Mouse (Mus musculus) MEL (cell line): Measurements from ENCODE around the gene Gm36028. TPM values are rescaled to one million over a fixed set of nuclear protein-coding genes. Genes with fewer than 3 reads are reported as not detected.

Experiments used
- DNase-seq: peaks from one replicate; pipeline ENCODE4 v3.0.0; 2011; ENCODE audit warnings: low read depth, low spot score
- H3K27ac ChIP-seq: 2 replicates; pipeline ENCODE4 v1.5.1; 2012; ENCODE audit warnings: low read depth, mild to moderate bottlenecking, control low read depth, low read length, moderate library complexity; ENCODE audit not compliant: control insufficient read depth
- H3K27me3 ChIP-seq, 2 experiments: fragments of 150-350 bp in 1 of 2; sonication (generic) in 1 of 2; 2 replicates each; pipeline ENCODE4 v1.6.1; 2012; ENCODE audit warnings: low read length in 2 of 2, mild to moderate bottlenecking in 2 of 2, improper control_type of control experiment in 1 of 2, moderate library complexity in 1 of 2; ENCODE audit not compliant: insufficient read depth in 2 of 2, control insufficient read depth in 1 of 2
- H3K36me3 ChIP-seq, 2 experiments: 2 replicates each; pipeline ENCODE4 v1.6.1; 2012 to 2014; ENCODE audit warnings: low read length in 2 of 2, improper control_type of control experiment in 1 of 2, inconsistent platforms in 1 of 2, mild to moderate bottlenecking in 1 of 2; ENCODE audit not compliant: insufficient read depth in 2 of 2, control insufficient read depth in 1 of 2
- H3K4me1 ChIP-seq, 2 experiments: fragments of 150-350 bp in 1 of 2; sonication (generic) in 1 of 2; 2 replicates each; pipeline ENCODE4 v1.6.1; 2012; ENCODE audit warnings: low read length in 2 of 2, improper control_type of control experiment in 1 of 2, mild to moderate bottlenecking in 1 of 2; ENCODE audit not compliant: insufficient read depth in 2 of 2, control insufficient read depth in 1 of 2
- H3K4me3 ChIP-seq, 2 experiments: fragments of 150-350 bp in 1 of 2; sonication (generic) in 1 of 2; 2 replicates each; pipeline ENCODE4 v1.5.1; 2012; ENCODE audit warnings: low read depth in 2 of 2, low read length in 2 of 2, mild to moderate bottlenecking in 2 of 2, moderate library complexity in 2 of 2, control low read depth in 1 of 2, improper control_type of control experiment in 1 of 2; ENCODE audit not compliant: control insufficient read depth in 1 of 2, insufficient read depth in 1 of 2
- H3K79me2 ChIP-seq: 2 replicates; pipeline ENCODE4 v1.6.1; 2012; ENCODE audit warnings: mild to moderate bottlenecking, low read length, moderate library complexity; ENCODE audit not compliant: control insufficient read depth, poor library complexity, insufficient read depth
- H3K9ac ChIP-seq: 2 replicates; pipeline ENCODE4 v1.6.1; 2012; ENCODE audit warnings: low read depth, mild to moderate bottlenecking, control low read depth, low read length, moderate library complexity; ENCODE audit not compliant: control insufficient read depth, poor library complexity, severe bottlenecking
- H3K9me3 ChIP-seq: fragments of 150-350 bp; sonication (generic); replicated peaks from 2 replicates; pipeline ENCODE4 v1.6.1; 2012; ENCODE audit warnings: mild to moderate bottlenecking, low read length, improper control_type of control experiment, moderate library complexity; ENCODE audit not compliant: insufficient read depth
- NELFE ChIP-seq: IDR thresholded peaks from 2 replicates; pipeline ENCODE4 v1.6.1; 2011; ENCODE audit warnings: low read depth, low read length, improper control_type of control experiment
- NRF1 ChIP-seq: IDR thresholded peaks from 2 replicates; pipeline ENCODE4 v1.6.1; 2014; ENCODE audit warnings: low read depth, mild to moderate bottlenecking, inconsistent platforms, low read length, improper control_type of control experiment, moderate library complexity; ENCODE audit not compliant: poor library complexity, insufficient read depth, severe bottlenecking
- polyA plus RNA-seq, 2 experiments: library from polyadenylated mRNA; stranded (reverse) in 1 of 2; unstranded in 1 of 2; fragments of >175 nt in 1 of 2; fragments of >200 nt in 1 of 2; gene quantifications; 2 replicates each; pipeline versions ENCODE4 v1.2.1 to v1.2.4; 2012; ENCODE audit warnings: low replicate concordance in 2 of 2, low read depth in 1 of 2; ENCODE audit not compliant: insufficient read length in 2 of 2, insufficient read depth in 1 of 2, missing spikeins in 1 of 2
- total RNA-seq: library from RNA; depleted of rRNA; stranded (reverse); fragments of 300-350 nt; gene quantifications from 2 replicates; pipeline ENCODE4 v1.2.3, GENCODE M21; 2012; rRNA removed

Gm36028 gene
- total and polyA plus RNA-seq, 3 experiments, result not detected

GRCm38 (mm10) chr16:37801097-37801496 is 59.8 kb downstream of the Gm36028 start:
- Histone ChIP-seq H3K4me3 (no peak overlapping the region), H3K27me3 (no peaks in the 10 kb centered on the region), H3K27ac (no peak overlapping the region), H3K9ac (no peak overlapping the region), H3K79me2 (no peaks in the 10 kb centered on the region), H3K9me3 (no peaks in the 10 kb centered on the region), H3K36me3 (no peaks in the 10 kb centered on the region), H3K4me1 (no peaks in the 10 kb centered on the region)
- no peak for TF ChIP-seq NRF1
- no peak for TF ChIP-seq NELFE
- no peak for DNase-seq

Other genes with a start within 250 kb of the Gm36028 start
- gene Ndufb4, start 206.7 kb downstream of the Gm36028 start, total RNA-seq, result 41.1 and 48.0 TPM in 2 replicates
- 10 to 100 TPM in 1 of 2 experiments, not detected in 1; 28.9 TPM for gene Ndufb4, start 206.7 kb downstream of the Gm36028 start, polyA plus RNA-seq
- 0.08 TPM in 1 of 2 replicates, not detected in the other for gene Fstl1, start 84.3 kb downstream of the Gm36028 start, total RNA-seq
- under 1 TPM in 1 of 2 experiments, not detected in 1; 0.35 TPM for gene Fstl1, start 84.3 kb downstream of the Gm36028 start, polyA plus RNA-seq
- 24.8 and 27.0 TPM in 2 replicates for gene Lrrc58, start 7.2 kb upstream of the Gm36028 start, total RNA-seq
- gene Lrrc58, start 7.2 kb upstream of the Gm36028 start, polyA plus RNA-seq, result 10 to 100 TPM; 11.0 to 29.6 TPM
- not detected in 2 replicates for gene Gpr156, start 55.4 kb upstream of the Gm36028 start, total RNA-seq
- not detected for gene Gpr156, start 55.4 kb upstream of the Gm36028 start, polyA plus RNA-seq
- gene Gsk3b, start 227.9 kb upstream of the Gm36028 start, total RNA-seq, result 8.8 and 10.3 TPM in 2 replicates
- 10 to 100 TPM in 1 of 2 experiments, not detected in 1; 20.1 TPM for gene Gsk3b, start 227.9 kb upstream of the Gm36028 start, polyA plus RNA-seq